Mouse (Mus musculus) embryo, embryonic 10 days (tissue): ENCODE measurements around the gene AC124502.3.
"Not testable (repeated sequence)": the region's sequence is repeated elsewhere in the genome, so short reads cannot be mapped to it uniquely, and the experiment has no call there.

Source experiments
- DNase-seq: peaks from one replicate; pipeline ENCODE4 v3.0.0-alpha.2; 2015; ENCODE audit warnings: low spot score

AC124502.3 gene

DNA sequence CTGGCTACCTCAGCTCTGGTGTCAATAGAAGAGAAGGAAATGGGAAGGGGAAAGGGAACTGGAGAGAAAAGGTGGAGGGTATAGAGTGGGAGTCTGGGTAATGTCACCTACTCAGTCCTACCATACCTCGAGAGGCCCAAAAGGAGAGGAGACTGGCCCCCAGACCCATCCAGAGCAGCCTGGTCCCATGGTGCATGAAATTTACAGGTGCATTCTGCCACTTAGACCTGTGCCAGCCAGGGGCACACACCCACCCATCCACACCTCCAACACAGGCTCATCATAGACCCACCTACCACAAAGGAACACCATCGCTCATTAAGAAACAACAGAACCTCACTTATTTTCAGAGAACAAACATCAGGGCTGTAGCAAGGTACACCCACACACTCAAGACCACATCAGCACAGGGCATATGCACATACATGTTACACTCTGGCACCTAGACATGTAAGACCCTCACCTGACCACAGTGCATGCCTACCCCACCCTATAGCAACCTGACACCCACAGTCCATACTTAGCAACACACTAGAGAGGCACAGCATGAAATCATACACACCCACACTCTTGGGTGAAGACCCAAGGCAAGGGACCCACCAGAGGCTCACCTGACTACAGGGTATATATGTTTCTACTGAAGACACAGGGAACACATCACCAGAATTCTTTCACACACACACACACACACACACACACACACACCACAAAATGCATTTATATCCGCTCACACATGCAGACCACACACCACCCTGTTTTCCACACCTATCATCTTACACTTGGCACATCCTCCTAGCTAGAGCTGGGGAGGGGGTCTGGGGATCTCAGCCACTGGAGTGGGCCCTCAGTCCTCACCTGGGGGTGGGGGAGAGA is 45.5 kb downstream of the AC124502.3 start:
- DNase-seq: no peak

DNA sequence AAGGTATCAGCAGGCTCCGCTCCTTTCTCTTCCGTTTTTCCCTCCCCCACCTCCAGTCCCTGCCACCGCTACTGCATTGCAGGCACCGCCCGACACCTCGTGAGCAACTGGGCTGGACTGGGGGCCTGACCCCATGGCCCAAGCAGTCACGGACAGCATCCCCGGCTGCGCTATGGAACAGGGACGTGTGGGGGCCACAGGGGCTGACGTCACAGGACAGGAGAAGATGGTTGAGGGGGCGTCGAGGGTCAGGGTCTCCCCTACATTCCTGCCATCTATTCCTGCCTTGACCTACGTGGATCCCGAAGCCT is 46.1 kb downstream of the AC124502.3 start:
- DNase-seq: no peak

DNA sequence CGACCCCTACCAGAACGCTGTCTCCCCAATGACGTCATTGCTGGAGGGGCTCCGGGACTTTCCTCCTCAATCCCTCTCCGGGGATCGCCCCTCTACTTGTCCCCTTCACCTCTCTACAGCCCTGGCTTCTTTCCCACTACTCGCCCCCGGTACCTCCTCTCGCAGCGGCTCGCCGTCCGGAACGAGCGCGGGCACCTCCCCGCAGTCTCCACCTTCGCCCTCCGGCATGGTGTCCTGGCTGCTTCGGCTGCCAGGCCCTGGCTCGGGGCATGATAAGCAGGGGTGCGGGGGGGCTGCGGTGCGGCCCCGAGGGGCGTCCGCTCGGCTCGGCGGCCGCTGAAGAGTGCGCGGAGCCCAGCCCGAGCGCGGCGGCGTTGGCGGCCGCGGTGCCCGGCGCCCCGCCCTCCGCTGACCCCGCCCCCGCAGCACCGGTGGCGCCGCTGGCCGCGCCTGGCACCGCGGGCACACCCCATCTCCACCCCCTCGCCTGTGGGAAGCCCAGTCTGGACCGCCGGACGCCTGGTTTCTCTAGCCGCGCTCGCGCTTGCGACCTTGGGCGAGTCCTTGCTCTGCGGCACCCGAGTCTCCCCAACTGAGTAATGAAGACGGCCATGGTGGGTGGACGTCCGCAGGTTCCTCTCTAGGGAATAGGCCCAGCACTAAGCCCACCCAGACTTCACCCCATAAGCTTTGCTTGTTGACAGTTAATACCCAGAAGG is 46.6 kb downstream of the AC124502.3 start, which contains the start of gene Tmem151a:
Tmem151a (minus strand) TSS at position 387 of the 719 bp plus-strand sequence.
- DNase-seq: no peak

DNA sequence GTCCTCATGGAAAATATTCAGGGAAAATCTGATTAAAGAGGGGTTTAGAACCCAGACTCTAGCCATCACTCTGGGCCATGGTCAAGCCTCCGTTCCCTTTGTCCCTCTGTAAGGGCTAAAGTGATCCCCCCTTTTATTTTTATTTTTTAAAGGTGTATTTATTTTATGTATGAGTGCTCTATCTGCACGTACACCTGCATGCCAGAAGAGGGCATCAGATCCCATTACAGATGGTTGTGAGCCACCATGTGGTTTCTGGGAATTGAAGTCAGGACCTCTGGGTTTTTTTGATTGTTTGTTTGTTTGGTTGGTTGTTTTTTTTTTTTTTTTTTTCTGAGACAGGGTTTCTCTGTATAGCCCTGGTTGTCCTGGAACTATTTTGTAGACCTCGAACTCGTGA is 47.8 kb downstream of the AC124502.3 start:
- not testable (repeated sequence) for DNase-seq

DNA sequence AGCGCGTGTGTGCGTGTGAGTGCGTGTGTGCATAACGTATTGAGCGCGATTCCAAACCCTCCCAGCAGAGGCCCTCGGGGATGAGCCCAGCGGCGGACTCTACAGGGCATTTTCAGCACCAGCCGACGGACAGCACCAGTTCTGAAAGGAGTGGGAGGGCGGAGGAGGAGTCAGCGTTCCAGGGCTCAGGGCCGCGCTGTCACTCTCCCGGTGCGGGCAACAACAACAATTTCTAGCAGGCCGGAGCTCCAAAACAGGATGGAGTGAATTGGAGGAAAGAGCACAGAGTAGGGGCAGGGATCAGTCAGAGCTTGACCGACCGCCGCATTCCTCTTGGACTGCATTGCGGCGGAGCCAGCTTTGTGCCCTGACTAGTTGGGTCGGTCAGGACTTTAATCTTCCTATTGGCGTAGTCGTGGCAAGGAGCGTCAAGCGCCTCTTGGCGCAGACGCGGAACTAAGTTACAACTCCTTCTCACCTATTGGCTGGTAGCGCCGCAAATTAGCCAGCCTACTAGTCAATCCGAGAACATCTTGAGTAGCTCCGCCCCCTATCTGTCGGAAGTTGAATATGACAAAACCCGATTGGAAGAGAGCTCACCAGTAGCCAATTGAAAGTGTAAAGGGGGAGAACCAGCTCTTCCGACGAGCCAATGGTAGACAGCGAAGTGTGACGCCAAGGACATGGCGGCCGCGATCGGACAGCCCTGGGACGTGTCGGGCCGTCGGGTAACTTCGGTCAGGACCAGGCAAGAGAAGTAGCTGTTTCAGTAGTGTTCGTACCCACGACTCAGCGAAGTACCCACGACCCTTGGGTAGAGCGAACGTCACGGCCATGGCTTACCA is 49.4 kb downstream of the AC124502.3 start, which contains the start of gene Yif1a:
Yif1a (plus strand) TSS at position 655 of the 845 bp plus-strand sequence.
- peak; percentile 98 for DNase-seq

DNA sequence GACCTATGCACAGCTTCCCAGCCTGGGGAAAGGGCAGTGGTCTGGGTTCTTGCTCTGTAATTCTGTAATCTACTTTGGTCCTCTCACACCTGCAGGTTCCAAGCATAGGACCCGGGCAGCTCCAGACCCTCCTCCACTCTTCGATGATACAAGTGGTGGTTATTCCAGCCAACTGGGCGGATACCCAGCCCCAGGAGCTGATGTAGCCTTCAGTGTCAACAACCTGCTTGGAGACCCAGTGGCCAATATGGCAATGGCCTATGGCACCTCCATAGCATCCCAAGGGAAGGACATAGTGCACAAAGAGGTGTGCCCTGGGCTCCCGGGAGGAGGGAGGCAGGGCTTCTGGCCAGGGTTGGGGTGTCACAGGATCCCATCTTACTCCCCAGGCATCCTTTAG is 50.6 kb downstream of the AC124502.3 start:
- DNase-seq: no peak

DNA sequence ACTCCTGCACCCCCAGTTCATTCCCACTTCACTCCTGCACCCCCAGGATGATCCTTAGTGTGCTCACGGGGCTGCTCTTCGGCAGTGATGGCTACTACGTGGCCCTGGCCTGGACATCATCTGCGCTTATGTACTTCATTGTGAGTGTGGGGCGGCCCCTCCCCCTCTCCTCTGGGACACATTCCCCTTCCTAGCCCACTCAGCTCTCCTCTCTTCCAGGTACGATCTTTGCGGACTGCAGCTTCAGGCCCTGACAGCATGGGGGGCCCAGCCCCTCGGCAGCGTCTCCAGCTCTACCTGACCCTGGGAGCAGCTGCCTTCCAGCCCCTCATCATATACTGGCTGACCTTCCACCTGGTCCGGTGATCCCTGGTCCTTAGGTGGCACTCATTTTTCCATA is 53.4 kb downstream of the AC124502.3 start:
- no peak for DNase-seq

DNA sequence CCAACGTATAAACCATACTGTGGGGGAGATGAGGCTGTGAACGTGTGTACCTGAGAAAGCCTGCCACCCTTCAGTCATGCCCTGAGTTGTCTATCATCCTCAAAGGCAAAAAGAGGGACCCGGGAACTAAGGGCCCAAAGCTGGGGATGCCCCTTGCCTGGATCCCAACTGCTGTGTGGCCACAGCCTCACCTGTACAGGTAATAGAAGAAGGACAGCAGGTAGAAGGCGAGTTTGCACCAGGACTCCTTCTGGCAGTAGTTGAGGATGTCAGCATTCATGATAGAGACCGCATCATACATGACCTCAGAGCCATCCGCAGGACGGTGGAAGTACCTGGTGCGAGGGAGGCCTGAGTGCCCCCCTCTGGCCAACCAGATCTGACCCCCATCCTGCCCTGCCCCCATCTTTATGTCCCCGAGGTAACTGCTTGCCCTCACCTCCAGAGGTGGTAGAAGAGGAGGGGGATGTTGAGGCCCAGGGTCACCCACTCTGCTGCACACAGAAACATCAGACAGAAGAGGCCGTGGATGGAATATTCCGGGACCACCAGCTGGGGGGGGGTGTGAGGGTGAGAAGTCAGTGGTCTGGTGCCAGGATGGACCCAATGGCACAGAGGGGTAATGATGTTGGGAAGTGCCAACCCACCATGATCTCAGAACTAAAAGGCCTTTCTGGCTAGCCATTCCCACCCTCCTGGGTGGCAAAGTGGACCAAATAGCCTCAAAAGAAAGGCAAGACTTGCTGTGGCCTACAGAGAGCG is 55.0 kb downstream of the AC124502.3 start:
- no peak for DNase-seq

DNA sequence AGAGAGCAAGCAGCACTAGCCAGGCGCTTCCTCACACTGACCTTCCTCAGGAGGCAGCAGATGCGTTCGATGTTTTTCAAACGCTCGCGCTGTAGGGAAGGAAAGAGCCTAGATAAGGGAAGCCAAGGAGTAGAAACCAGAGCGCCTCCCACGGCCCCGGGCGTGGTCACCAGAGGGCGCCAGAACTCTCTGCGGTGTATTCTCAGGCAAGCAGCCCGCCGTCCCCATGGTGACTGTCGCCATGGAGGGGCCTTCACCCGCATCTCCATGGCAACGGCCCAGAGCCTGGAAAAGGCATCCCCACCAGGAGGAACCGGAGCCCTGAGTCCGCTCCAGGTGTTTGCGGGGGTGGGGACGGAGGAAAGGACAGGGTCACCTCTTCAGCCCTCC is 55.5 kb downstream of the AC124502.3 start:
- DNase-seq: peak; percentile 97

DNA sequence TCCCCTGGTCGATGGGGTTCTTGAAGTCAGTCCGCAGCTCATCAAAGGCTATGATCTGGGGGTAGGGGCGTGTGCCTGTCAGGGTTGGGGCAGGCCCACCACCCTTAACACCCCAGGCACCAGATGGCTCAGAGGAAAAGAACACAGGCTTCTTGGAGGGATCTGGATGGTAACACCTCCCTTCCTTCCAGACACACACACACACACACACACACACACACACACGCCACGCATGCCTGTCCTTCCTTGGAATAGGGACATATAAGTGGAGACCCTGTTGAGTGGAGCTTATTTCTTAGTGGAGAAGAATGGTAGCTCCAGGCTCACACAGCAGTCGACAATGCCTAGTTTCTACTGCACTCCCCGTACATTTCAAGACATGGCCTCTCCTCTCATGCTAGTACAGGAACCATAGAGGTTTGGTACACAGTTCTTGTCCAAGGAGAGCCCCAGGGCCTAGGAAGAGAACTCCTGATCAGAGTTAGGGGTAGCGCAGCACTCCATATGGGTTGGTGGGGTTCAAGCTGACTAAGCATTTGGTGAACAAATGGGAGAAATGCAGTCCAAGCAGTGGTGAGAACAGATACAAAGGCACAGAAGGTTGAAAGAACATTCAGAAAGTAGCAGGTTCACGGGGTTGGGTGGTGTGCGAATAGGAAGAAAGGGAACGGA is 56.2 kb downstream of the AC124502.3 start:
- no peak for DNase-seq

DNA sequence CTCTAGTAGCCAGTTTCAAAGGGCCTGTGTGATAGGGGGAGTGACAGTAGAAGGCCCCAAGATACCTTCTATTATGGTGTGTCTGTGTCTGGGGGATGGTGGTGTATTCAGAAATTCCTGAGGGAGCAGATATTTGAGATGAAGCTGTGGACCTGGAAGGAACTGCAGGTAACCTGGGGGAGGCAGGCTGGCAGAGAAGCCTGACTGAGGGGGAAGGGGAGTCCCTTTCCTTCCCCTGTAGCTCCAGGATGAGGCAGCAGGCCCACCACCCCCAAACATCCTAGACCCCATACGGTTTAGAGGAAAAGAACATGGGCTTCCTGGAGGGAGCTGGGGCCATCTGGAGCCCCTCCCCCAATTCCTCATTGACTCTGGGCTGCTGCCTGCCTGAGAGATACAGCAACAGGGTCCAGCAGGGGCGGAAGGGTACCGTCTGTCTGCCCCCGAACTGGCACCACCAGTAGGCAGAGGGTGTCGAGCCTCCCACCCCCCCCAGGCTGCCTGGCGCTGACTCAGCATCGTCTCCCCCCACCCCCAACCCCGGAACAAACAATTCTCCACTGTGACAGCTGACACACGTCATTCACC is 57.3 kb downstream of the AC124502.3 start:
- no peak for DNase-seq

DNA sequence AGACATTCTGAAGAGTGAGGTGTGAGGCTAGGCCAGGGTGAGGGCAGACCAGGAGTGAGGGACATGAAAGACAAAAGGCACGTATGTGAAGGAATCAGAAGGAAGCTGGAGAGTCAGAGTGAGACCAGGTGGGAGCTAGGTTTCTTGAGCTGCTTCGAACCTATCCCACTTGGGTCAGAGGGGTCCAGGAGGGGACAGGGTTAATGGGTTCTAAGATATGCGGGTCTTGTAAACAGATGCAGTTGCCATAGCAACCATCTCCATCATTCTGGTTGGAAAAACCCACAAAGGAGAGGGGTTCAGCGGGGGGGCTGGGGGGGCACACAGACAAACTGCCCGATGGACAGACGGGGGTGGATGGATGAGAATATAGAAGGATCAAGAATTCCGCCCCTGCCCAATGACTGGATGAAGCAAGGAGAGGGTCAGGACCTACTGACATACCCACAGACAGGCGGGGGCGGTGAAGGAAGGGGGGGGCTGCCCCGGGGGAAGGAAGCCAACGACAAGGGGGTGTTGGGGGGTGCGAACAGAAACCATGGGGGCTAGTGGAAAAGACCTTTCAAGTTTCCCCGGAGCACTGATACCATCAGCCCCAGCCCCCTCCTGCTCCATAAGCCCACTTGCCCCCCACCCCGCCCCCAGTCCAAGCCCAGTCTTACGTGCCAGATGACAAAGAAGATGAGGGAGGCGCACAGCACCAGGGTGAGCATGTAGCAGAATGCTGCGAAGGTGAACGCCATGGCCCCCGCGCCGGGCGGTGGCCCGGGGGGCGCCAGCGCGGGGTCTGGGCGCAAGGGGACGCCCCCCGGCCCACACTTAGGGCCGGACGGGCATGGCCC is 59.1 kb downstream of the AC124502.3 start:
- DNase-seq: peak; percentile 36

DNA sequence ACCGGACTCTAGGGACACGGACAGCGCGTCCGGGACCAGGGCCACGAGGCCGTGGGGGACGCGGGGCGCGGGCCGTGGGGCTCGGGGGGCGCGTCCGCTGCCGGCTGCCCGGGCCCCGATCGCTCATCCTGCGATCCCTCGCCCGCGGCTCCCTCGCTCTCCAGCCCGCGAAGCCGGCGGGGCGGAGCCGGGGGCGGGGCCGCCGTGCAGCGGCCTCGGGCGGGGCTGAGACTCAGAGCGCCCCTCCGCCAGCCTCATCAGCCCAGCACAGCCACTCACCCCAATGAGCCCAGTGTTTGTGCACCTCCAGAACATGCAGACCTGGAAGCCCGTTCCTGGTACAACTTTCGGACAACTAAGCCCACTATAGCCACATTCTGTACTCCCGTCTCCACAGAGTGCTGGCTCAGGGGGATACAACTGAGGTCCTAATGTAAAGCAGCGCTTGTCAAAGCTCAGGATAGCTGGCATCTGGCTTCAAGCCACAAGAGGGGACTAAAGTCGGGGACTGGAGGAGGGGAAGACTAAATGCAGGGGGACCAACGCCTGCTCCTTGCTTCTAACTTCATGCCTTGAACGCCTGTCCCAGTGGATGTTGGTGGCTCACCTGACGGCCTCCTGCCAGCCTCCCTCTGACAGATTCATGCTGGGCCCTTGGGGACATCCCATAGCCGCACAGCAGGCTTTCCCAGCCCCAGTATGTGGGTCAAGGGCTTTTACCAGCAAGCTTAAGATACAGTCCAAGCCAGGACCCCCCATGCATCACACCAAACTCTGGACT is 59.9 kb downstream of the AC124502.3 start, which contains the start of gene Cnih2:
Cnih2 (minus strand) TSS at position 159 of the 781 bp plus-strand sequence.
- peak; percentile 74 for DNase-seq
